Mouse (Mus musculus) T-helper 17 cell (primary cell): ENCODE data around the gene Grin3b.

Source experiments
- in situ Hi-C, 2 experiments: fragments of 300-600 bp; cut with MboI, MseI; formaldehyde crosslinking; loops; 1 replicate in 1 of 2; 2 replicates in 1 of 2; pipeline ENCODE4 v1.15.1; 2025; ENCODE audit warnings: high pct_unique_total_duplicates in 2 of 2

Grin3b gene

GRCm38 (mm10) chr10:80014484-80015290 is 44.2 kb downstream of the Grin3b start:
- in situ Hi-C loops, result no loop called here

GRCm38 (mm10) chr10:80015583-80015982 is 45.1 kb downstream of the Grin3b start:
- in situ Hi-C loops, result no loop called here

- in situ Hi-C loops, result no loop called here
These were observed 46.0 kb downstream of the Grin3b start, which contains the start of gene Arhgap45 for GRCm38 (mm10) chr10:80016511-80016910. Gene Arhgap45 (plus strand): TSS chr10:80016653.

GRCm38 (mm10) chr10:80016931-80017330 is 46.4 kb downstream of the Grin3b start:
- in situ Hi-C loops, result no loop called here

- in situ Hi-C loops, result no loop called here
These were observed 46.8 kb downstream of the Grin3b start for GRCm38 (mm10) chr10:80017361-80017760.

- in situ Hi-C loops, result no loop called here
These were observed 47.3 kb downstream of the Grin3b start for GRCm38 (mm10) chr10:80017771-80018170.

GRCm38 (mm10) chr10:80018739-80019297 is 48.3 kb downstream of the Grin3b start:
- in situ Hi-C loops, result no loop called here

GRCm38 (mm10) chr10:80019471-80020131 is 49.1 kb downstream of the Grin3b start:
- in situ Hi-C loops, result loop anchor here in 1 of 2 experiments (5.0 kb wide), 1 partner anchor 663 kb away; no protein-coding TSS in a partner anchor

- in situ Hi-C loops, result loop anchor here in 1 of 2 experiments (5.0 kb wide), 1 partner anchor 662 kb away; no protein-coding TSS in a partner anchor
These were observed 49.7 kb downstream of the Grin3b start for GRCm38 (mm10) chr10:80020191-80020590.

- in situ Hi-C loops, result loop anchor here in 1 of 2 experiments (5.0 kb wide), 1 partner anchor 662 kb away; no protein-coding TSS in a partner anchor
These were observed 50.2 kb downstream of the Grin3b start for GRCm38 (mm10) chr10:80020603-80021319.

GRCm38 (mm10) chr10:80021320-80021641 is 50.8 kb downstream of the Grin3b start:
- in situ Hi-C loops, result loop anchor here in 1 of 2 experiments (5.0 kb wide), 1 partner anchor 661 kb away; no protein-coding TSS in a partner anchor

GRCm38 (mm10) chr10:80022164-80022563 is 51.6 kb downstream of the Grin3b start:
- in situ Hi-C loops, result loop anchor here in 1 of 2 experiments (5.0 kb wide), 1 partner anchor 660 kb away; no protein-coding TSS in a partner anchor

- in situ Hi-C loops, result loop anchor here in 1 of 2 experiments (5.0 kb wide), 1 partner anchor 659 kb away; no protein-coding TSS in a partner anchor
These were observed 52.3 kb downstream of the Grin3b start for GRCm38 (mm10) chr10:80022806-80023205.

GRCm38 (mm10) chr10:80023758-80024157 is 53.2 kb downstream of the Grin3b start:
- in situ Hi-C loops, result loop anchor here in 1 of 2 experiments (5.0 kb wide), 1 partner anchor 659 kb away; no protein-coding TSS in a partner anchor

GRCm38 (mm10) chr10:80024229-80025043 is 53.9 kb downstream of the Grin3b start:
- in situ Hi-C loops, result loop anchor here in 1 of 2 experiments (5.0 kb wide), 1 partner anchor 658 kb away; no protein-coding TSS in a partner anchor

GRCm38 (mm10) chr10:80025044-80025347 is 54.5 kb downstream of the Grin3b start:
- in situ Hi-C loops, result no loop called here

- in situ Hi-C loops, result no loop called here
These were observed 54.9 kb downstream of the Grin3b start for GRCm38 (mm10) chr10:80025463-80025862.

GRCm38 (mm10) chr10:80025889-80026288 is 55.4 kb downstream of the Grin3b start:
- in situ Hi-C loops, result no loop called here
